Mouse (Mus musculus) heart, postnatal 0 days (tissue): ENCODE measurements around the gene Ly6g6e. TPM values are rescaled to one million over a fixed set of nuclear protein-coding genes. Genes with fewer than 3 reads are reported as not detected.

Source experiments
- ATAC-seq: fragments of 200-750 bp; cut with Nextera tagmentation; 2 replicates; pipeline ENCODE4 v1.8.0; 2017; ENCODE audit warnings: low read depth, moderate number of reproducible peaks, moderate library complexity; ENCODE audit not compliant: insufficient read depth
- DNase-seq: peaks from one replicate; pipeline ENCODE4 v3.0.0-alpha.2; 2016; ENCODE audit warnings: low spot score
- H3K27ac ChIP-seq: fragments of 300-500 bp; sonication (generic); 2 replicates; pipeline ENCODE4 v1.5.1; 2014; ENCODE audit warnings: low read depth, mild to moderate bottlenecking
- H3K27me3 ChIP-seq: fragments of 300-500 bp; sonication (generic); 2 replicates; pipeline ENCODE4 v1.6.1; 2014; ENCODE audit warnings: low read length, mixed read lengths; ENCODE audit not compliant: control insufficient read depth, insufficient read depth
- H3K36me3 ChIP-seq: fragments of 300-500 bp; sonication (generic); replicated peaks from 2 replicates; pipeline ENCODE4 v1.6.1; 2014; ENCODE audit warnings: low read length, mixed read lengths; ENCODE audit not compliant: control insufficient read depth, insufficient read depth
- H3K4me1 ChIP-seq: fragments of 300-500 bp; sonication (generic); 2 replicates; pipeline ENCODE4 v1.6.1; 2014; ENCODE audit warnings: antibody characterized with exemption; ENCODE audit not compliant: control insufficient read depth, insufficient read depth
- H3K4me2 ChIP-seq: fragments of 300-500 bp; sonication (generic); 2 replicates; pipeline ENCODE4 v1.6.1; 2014; ENCODE audit warnings: low read depth, mild to moderate bottlenecking, low read length, moderate library complexity
- H3K4me3 ChIP-seq: fragments of 300-500 bp; sonication (generic); 2 replicates; pipeline ENCODE4 v1.5.1; 2014; ENCODE audit warnings: low read depth, low read length
- H3K9ac ChIP-seq: fragments of 300-500 bp; sonication (generic); replicated peaks from 2 replicates; pipeline ENCODE4 v1.6.1; 2014; ENCODE audit warnings: low read depth, low read length, mixed read lengths
- H3K9me3 ChIP-seq: fragments of 300-500 bp; sonication (generic); replicated peaks from 2 replicates; pipeline ENCODE4 v1.6.1; 2016; ENCODE audit warnings: low read length; ENCODE audit not compliant: control insufficient read depth
- CTCF ChIP-seq: IDR thresholded peaks from 2 replicates; pipeline ENCODE4 v1.5.1; 2016; ENCODE audit warnings: antibody characterized with exemption, control low read depth, low read depth
- EP300 ChIP-seq: IDR thresholded peaks from 2 replicates; pipeline ENCODE4 v1.6.1; 2016; ENCODE audit warnings: antibody characterized with exemption, low read depth
- WGBS: fragments of 180-500 bp; shearing (Covaris S2); extraction: QIAGEN DNeasy Blood & Tissue Kit; methylation state at CpG from one replicate; pipeline ENCODE4 v1.1.7; 2014; 5-methylcytosine and 5-hydroxymethylcytosine counted together
- polyA plus RNA-seq: library from polyadenylated mRNA; unstranded; fragments of >200 nt; fragmentation: Nextera tagmentation; extraction: Ambion mirVana; gene quantifications from 2 replicates; pipeline ENCODE4 v1.2.1, GENCODE M21; 2015
- total RNA-seq: library from RNA; depleted of rRNA; stranded (reverse); fragments of >200 nt; gene quantifications from 2 replicates; pipeline ENCODE4 v1.2.3, GENCODE M21; 2014; ENCODE audit warnings: low replicate concordance

Gene Ly6g6e
- total and polyA plus RNA-seq, 2 experiments from 2014 or later: 0.22 to 1.6 TPM

GRCm38 (mm10) chr17:35048149-35048931 is 28.4 kb upstream of the Ly6g6e start:
- DNase-seq: peak; percentile 52
- WGBS: 19% methylated on average over 11 of the region's 11 CpGs
- H3K4me1 ChIP-seq: peaks cover 37% of the 10 kb centered on the region

GRCm38 (mm10) chr17:35048932-35049440 is 27.7 kb upstream of the Ly6g6e start:
- Histone ChIP-seq H3K4me2 (peak overlapping the region; percentile 92), H3K9ac (no peak overlapping the region), H3K4me3 (peak overlapping the region; percentile 80), H3K27ac (peak overlapping the region; percentile 98), H3K4me1 (peaks cover 37% of the 10 kb centered on the region), H3K36me3 (peaks cover 16% of the 10 kb centered on the region), H3K9me3 (no peaks in the 10 kb centered on the region), H3K27me3 (no peaks in the 10 kb centered on the region)
- TF ChIP-seq CTCF (no peak), EP300 (no peak)
- no peak for ATAC-seq
- DNase-seq: no peak
- WGBS: 61% methylated on average over 5 of the region's 5 CpGs

More at GRCm38 (mm10) chr17:35048149-35048931, 28.4 kb upstream of the Ly6g6e start:
- H3K36me3 ChIP-seq: peaks cover 10% of the 10 kb centered on the region
- TF ChIP-seq EP300 (no peak), CTCF (no peak)
- H3K27ac ChIP-seq: peak overlapping the region; percentile 98
- no peak overlapping the region for H3K4me3 ChIP-seq
- no peaks in the 10 kb centered on the region for H3K9me3 ChIP-seq
- no peak for ATAC-seq
- H3K4me2 ChIP-seq: peak overlapping the region; percentile 36
- H3K27me3 ChIP-seq: no peaks in the 10 kb centered on the region
- no peak overlapping the region for H3K9ac ChIP-seq

DNA sequence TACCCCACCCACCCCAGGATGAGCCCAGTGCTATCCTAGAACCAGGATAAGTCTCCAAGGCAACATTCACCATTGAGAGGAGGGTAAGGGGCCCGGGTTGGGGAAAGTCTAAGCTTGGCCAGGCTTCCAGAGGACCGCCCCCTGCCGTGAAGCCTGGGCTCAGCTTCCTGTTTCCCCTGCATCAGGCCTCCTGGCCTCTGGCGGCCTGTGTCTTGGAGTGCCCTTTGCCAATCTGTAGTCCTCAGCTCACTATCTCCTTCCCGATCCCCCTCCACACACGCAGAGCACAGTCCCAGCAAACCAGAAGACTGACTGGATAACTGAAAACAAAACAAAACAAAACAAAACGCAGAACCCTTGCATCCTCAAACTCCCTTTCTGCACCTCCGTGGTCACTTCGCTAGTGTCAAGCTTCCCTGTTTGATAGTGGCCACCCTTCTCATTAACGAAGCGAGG is 27.1 kb upstream of the Ly6g6e start, which contains the start of gene Clic1:
Clic1 (plus strand) TSS at position 406 of the 456 bp plus-strand sequence.
- ATAC-seq: peak; percentile 11
- Histone ChIP-seq H3K9ac (peak within 1 kb of the TSS; percentile 90), H3K4me2 (peak within 1 kb of the TSS; percentile 92), H3K9me3 (no peaks in the 10 kb centered on the region), H3K27me3 (no peaks in the 10 kb centered on the region), H3K36me3 (peaks cover 22% of the 10 kb centered on the region), H3K4me1 (peaks cover 33% of the 10 kb centered on the region), H3K27ac (peak within 1 kb of the TSS; percentile 98), H3K4me3 (peak within 1 kb of the TSS; percentile 80)
- peak; percentile 70 for DNase-seq
- TF ChIP-seq EP300 (no peak), CTCF (peak; percentile 31)
- WGBS: under 1% methylated on average over 11 of the region's 11 CpGs

GRCm38 (mm10) chr17:35050126-35050750 is 26.5 kb upstream of the Ly6g6e start:
- H3K4me2 ChIP-seq: peak overlapping the region; percentile 92
- H3K27me3 ChIP-seq: no peaks in the 10 kb centered on the region
- H3K4me3 ChIP-seq: peak overlapping the region; percentile 80
- peaks cover 26% of the 10 kb centered on the region for H3K4me1 ChIP-seq
- H3K36me3 ChIP-seq: peaks cover 28% of the 10 kb centered on the region
- H3K9ac ChIP-seq: peak overlapping the region; percentile 90
- no peaks in the 10 kb centered on the region for H3K9me3 ChIP-seq
- DNase-seq (peak; percentile 76), ATAC-seq (peak; percentile 16)
- TF ChIP-seq CTCF (no peak), EP300 (no peak)
- under 1% methylated on average over 27 of the region's 27 CpGs for WGBS
- peak overlapping the region; percentile 98 for H3K27ac ChIP-seq

GRCm38 (mm10) chr17:35051156-35052086 is 25.3 kb upstream of the Ly6g6e start:
- H3K4me3 ChIP-seq: peak overlapping the region; percentile 80
- H3K27ac ChIP-seq: peak overlapping the region; percentile 98
- ATAC-seq: peak; percentile 71
- H3K4me2 ChIP-seq: peak overlapping the region; percentile 92
- DNase-seq: peak; percentile 93
- WGBS: under 1% methylated on average over 21 of the region's 21 CpGs
- TF ChIP-seq CTCF: no peak
- peak; percentile 84 for TF ChIP-seq EP300
- peaks cover 40% of the 10 kb centered on the region for H3K36me3 ChIP-seq
- no peaks in the 10 kb centered on the region for H3K27me3 ChIP-seq
- peak overlapping the region; percentile 90 for H3K9ac ChIP-seq
- H3K4me1 ChIP-seq: peaks cover 16% of the 10 kb centered on the region
- no peaks in the 10 kb centered on the region for H3K9me3 ChIP-seq
